Mouse (Mus musculus) liver, postnatal 0 days (tissue): ENCODE data around the gene Hoxa11. TPM values are rescaled to one million over a fixed set of nuclear protein-coding genes. Genes with fewer than 3 reads are reported as not detected.
A peak's percentile ranks its signal among the peaks of the same experiment; 100 is the strongest.

Experiments
- ATAC-seq: fragments of 200-750 bp; cut with Nextera tagmentation; 2 replicates; pipeline ENCODE4 v1.8.0; 2017; ENCODE audit warnings: mild to moderate bottlenecking, moderate library complexity
- DNase-seq: peaks from one replicate; pipeline ENCODE4 v3.0.0-alpha.2; 2016
- H3K27ac ChIP-seq: fragments of 300-500 bp; sonication (generic); 2 replicates; pipeline ENCODE4 v1.5.1; 2014; ENCODE audit warnings: antibody characterized with exemption, moderate library complexity, mild to moderate bottlenecking, low read depth
- H3K27me3 ChIP-seq: fragments of 300-500 bp; sonication (generic); 2 replicates; pipeline ENCODE4 v1.6.1; 2014; ENCODE audit warnings: low read length, control low read depth, mixed read lengths; ENCODE audit not compliant: insufficient read depth
- H3K36me3 ChIP-seq: fragments of 300-500 bp; sonication (generic); replicated peaks from 2 replicates; pipeline ENCODE4 v1.6.1; 2014; ENCODE audit warnings: mild to moderate bottlenecking, control low read depth, low read length, moderate library complexity, mixed read lengths; ENCODE audit not compliant: insufficient read depth
- H3K4me1 ChIP-seq: fragments of 300-500 bp; sonication (generic); 2 replicates; pipeline ENCODE4 v1.6.1; 2014; ENCODE audit warnings: antibody characterized with exemption, mild to moderate bottlenecking, control low read depth; ENCODE audit not compliant: insufficient read depth
- H3K4me2 ChIP-seq: fragments of 300-500 bp; sonication (generic); 2 replicates; pipeline ENCODE4 v1.6.1; 2014; ENCODE audit warnings: low read depth, mild to moderate bottlenecking, low read length, moderate library complexity, mixed read lengths
- H3K4me3 ChIP-seq: fragments of 300-500 bp; sonication (generic); 2 replicates; pipeline ENCODE4 v1.5.1; 2014; ENCODE audit warnings: low read depth, low read length
- H3K9ac ChIP-seq: fragments of 300-500 bp; sonication (generic); replicated peaks from 2 replicates; pipeline ENCODE4 v1.6.1; 2014; ENCODE audit warnings: mild to moderate bottlenecking, moderate library complexity
- H3K9me3 ChIP-seq: fragments of 300-500 bp; sonication (generic); 2 replicates; pipeline ENCODE4 v1.6.1; 2016; ENCODE audit warnings: mild to moderate bottlenecking, control low read depth, low read length, mixed read lengths
- CTCF ChIP-seq: sonication (generic); IDR thresholded peaks from 2 replicates; pipeline ENCODE4 v1.5.1; 2016; ENCODE audit warnings: antibody characterized with exemption, low read depth
- EP300 ChIP-seq: IDR thresholded peaks from 2 replicates; pipeline ENCODE4 v1.6.1; 2016; ENCODE audit warnings: antibody characterized with exemption, low read depth, mild to moderate bottlenecking
- whole genome bisulfite sequencing: fragments of 180-500 bp; shearing (Covaris S2); extraction: QIAGEN DNeasy Blood & Tissue Kit; methylation state at CpG from one replicate; pipeline ENCODE4 v1.1.7; 2014; ENCODE audit not compliant: insufficient replicate concordance; 5-methylcytosine and 5-hydroxymethylcytosine counted together
- microRNA counts: library from miRNA; unstranded; fragments of <30 nt; microRNA quantifications from one replicate; lab custom pipeline; 2015
- microRNA-seq: library from miRNA; unstranded; fragments of <30 nt; microRNA quantifications from one replicate; pipeline ENCODE4, GENCODE M21; 2016
- polyA plus RNA-seq: library from polyadenylated mRNA; unstranded; fragments of >200 nt; fragmentation: Nextera tagmentation; extraction: Ambion mirVana; gene quantifications from 2 replicates; pipeline ENCODE4 v1.2.1, GENCODE M21; 2015

Gene Hoxa11
- polyA plus RNA-seq, 1 experiment from 2014 or later: not detected

DNA sequence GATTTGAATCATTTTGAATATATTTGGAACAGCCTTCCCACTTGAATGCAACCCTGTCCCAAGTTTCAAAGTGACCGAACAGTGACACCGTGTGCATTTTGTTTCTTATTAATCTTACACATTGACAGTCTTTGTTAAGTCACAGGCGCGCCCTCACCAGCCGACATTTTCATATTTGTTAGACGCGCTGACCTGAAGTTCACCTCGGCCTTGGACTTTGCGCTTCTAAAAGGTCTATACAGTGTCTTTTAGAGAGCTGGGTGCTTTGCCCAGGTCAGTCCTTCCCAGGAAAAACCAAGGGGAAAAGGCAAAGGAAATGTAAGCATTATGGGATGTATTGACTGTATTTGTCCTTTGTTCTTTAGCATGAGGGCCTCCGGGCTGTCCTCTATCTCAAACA is 50.9 kb downstream of the Hoxa11 start:
- Histone ChIP-seq H3K9ac (no peak overlapping the region), H3K4me2 (no peak overlapping the region), H3K27ac (no peak overlapping the region), H3K4me1 (peaks cover 9% of the 10 kb centered on the region), H3K27me3 (peaks cover 63% of the 10 kb centered on the region), H3K36me3 (no peaks in the 10 kb centered on the region), H3K4me3 (no peak overlapping the region), H3K9me3 (no peaks in the 10 kb centered on the region)
- 53% methylated on average over 10 of the region's 10 CpGs for WGBS
- ATAC-seq: no peak
- no peak for DNase-seq
- no peak for TF ChIP-seq CTCF
- no peak for TF ChIP-seq EP300

MicroRNA genes within 50 kb of the gene (microRNA counts, 519-probe panel; counts per million panel counts)
- microRNA mmu-miR-196b (lab: Ali Mortazavi, UCI): not detected

Small RNA genes lying within 50 kb of the gene (microRNA-seq; reads per million reads assigned to microRNA genes)
- 235 reads per million, percentile 53 among the genes with 10 or more reads in this experiment for gene Mir196b

Other genes starting within 250 kb of the Hoxa11 start
- gene Skap2, start 233.3 kb downstream of the Hoxa11 start, polyA plus RNA-seq: 25.1 and 25.3 TPM in 2 replicates
- gene Hoxa1, start 87.5 kb downstream of the Hoxa11 start, polyA plus RNA-seq: 0.11 and 0.16 TPM in 2 replicates
- gene Hoxa2, start 81.0 kb downstream of the Hoxa11 start, polyA plus RNA-seq: 0.39 and 0.63 TPM in 2 replicates
- not detected in 2 replicates for gene 5730596B20Rik, start 68.3 kb downstream of the Hoxa11 start, polyA plus RNA-seq
- gene Hoxa4, start 54.1 kb downstream of the Hoxa11 start, polyA plus RNA-seq: 0.13 and 0.30 TPM in 2 replicates
- 0.58 and 0.73 TPM in 2 replicates for gene Hoxa5, start 41.2 kb downstream of the Hoxa11 start, polyA plus RNA-seq
- not detected in 2 replicates for gene Hoxa6, start 37.1 kb downstream of the Hoxa11 start, polyA plus RNA-seq
- gene Hoxa3, start 32.5 kb downstream of the Hoxa11 start, polyA plus RNA-seq: 0.16 and 0.17 TPM in 2 replicates
- not detected in 2 replicates for gene Gm28308, start 32.5 kb downstream of the Hoxa11 start, polyA plus RNA-seq
- 0.39 and 0.50 TPM in 2 replicates for gene Hoxa7, start 24.0 kb downstream of the Hoxa11 start, polyA plus RNA-seq
- 0.11 and 0.26 TPM in 2 replicates for gene Hoxa9, start 14.7 kb downstream of the Hoxa11 start, polyA plus RNA-seq
- not detected in 2 replicates for gene Hoxa10, start 5.0 kb downstream of the Hoxa11 start, polyA plus RNA-seq
- not detected in 2 replicates for gene Hoxa13, start 15.1 kb upstream of the Hoxa11 start, polyA plus RNA-seq
- gene Evx1, start 67.7 kb upstream of the Hoxa11 start, polyA plus RNA-seq: not detected in 2 replicates